Mouse (Mus musculus) small intestine, adult 2 months (tissue): ENCODE measurements at regions not wholly inside any gene's neighbourhood (a gene's known extent, or its start where the extent isn't known, plus 50 kb on each side); places are given as distances from the start of the nearest gene placed in this dataset.

ENCODE experiments used
- H3K27ac ChIP-seq: fragments of 200-500 bp; 2 replicates; pipeline ENCODE4 v1.5.1; 2012; ENCODE audit warnings: low read depth, low read length, control low read depth, inconsistent platforms; ENCODE audit not compliant: insufficient read depth
- H3K27me3 ChIP-seq: fragments of 200-500 bp; 2 replicates; pipeline ENCODE4 v1.6.1; 2012; ENCODE audit warnings: mild to moderate bottlenecking, moderate library complexity, low read length, inconsistent platforms; ENCODE audit not compliant: control insufficient read depth, insufficient read depth
- H3K36me3 ChIP-seq: fragments of 200-500 bp; 2 replicates; pipeline ENCODE4 v1.6.1; 2012; ENCODE audit warnings: mild to moderate bottlenecking, low read length, control low read depth, inconsistent platforms; ENCODE audit not compliant: control insufficient read depth, insufficient read depth
- H3K4me1 ChIP-seq: fragments of 200-500 bp; 2 replicates; pipeline ENCODE4 v1.6.1; 2012; ENCODE audit warnings: low read length, inconsistent platforms, mixed read lengths; ENCODE audit not compliant: control insufficient read depth, insufficient read depth, insufficient read length
- H3K4me3 ChIP-seq: fragments of 200-500 bp; 2 replicates; pipeline ENCODE4 v1.5.1; 2012; ENCODE audit warnings: low read depth, mild to moderate bottlenecking, control low read depth, inconsistent platforms, low read length, moderate library complexity
- CTCF ChIP-seq: fragments of 200-500 bp; IDR thresholded peaks from 2 replicates; pipeline ENCODE4 v1.5.1; 2012; ENCODE audit warnings: low read depth, mild to moderate bottlenecking, control low read depth, inconsistent platforms, low read length, moderate library complexity, mixed read lengths; ENCODE audit not compliant: insufficient replicate concordance, insufficient read length; ENCODE audit errors: extremely low read depth
- POLR2A ChIP-seq: fragments of 200-500 bp; IDR thresholded peaks from 2 replicates; pipeline ENCODE4 v1.6.1; 2012; ENCODE audit warnings: low read depth, mild to moderate bottlenecking, control low read depth, inconsistent platforms, low read length, moderate library complexity
- WGBS: fragments of 180-500 bp; shearing (Covaris S2); methylation state at CpG from one replicate; pipeline ENCODE4 v1.1.7; 2018; 5-methylcytosine and 5-hydroxymethylcytosine counted together

DNA sequence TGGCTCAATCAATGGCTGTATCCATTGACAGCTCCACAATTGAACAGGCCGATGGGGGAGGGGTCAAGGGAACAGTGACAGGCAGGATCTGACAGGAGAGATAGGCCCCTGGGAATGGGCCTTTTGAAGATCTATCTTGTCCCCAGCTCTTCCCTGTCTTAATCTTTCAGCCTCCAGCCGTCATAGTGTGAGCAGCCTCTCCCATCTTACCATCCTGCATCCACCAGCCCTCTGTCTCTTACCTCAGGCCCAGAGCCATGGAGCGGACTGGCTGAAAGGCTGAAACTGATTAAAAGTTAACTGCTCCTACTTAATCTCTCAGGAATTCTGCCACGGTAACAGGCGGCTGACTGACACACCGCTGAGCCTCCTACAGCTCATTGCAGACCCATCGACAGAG, 55.6 kb upstream of the Med13l start:
- WGBS: 49% methylated on average over 7 of the region's 7 CpGs
- TF ChIP-seq POLR2A: no peak
- no peak for TF ChIP-seq CTCF
- peaks cover 6% of the 10 kb centered on the region; the same call in 1 of the 2 replicates for H3K4me1 ChIP-seq

DNA sequence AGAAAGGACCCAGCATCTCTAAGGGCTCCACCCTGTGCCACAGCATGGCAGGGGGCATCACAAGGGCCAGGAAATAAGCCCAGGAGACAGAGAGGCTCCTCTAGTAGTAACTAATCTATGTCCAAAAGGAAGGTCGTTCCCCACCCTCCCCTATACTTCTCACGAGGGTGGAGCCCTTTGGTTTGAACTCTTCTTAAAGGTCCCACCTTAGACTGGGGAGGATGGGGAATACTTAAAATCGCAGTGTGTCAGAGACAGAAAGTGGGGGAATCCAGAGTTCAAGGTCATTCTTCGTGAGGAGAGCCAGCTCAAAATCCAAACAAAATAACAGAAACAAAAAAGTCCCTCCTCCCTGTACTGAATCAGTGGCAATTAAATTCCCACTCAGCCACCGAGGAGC, 50.6 kb upstream of the Med13l start:
- peaks cover 6% of the 10 kb centered on the region; the same call in 1 of the 2 replicates for H3K4me1 ChIP-seq
- H3K27me3 ChIP-seq: peaks cover 7% of the 10 kb centered on the region
- no peak overlapping the region for H3K4me3 ChIP-seq
- H3K36me3 ChIP-seq: no peaks in the 10 kb centered on the region
- no peak overlapping the region for H3K27ac ChIP-seq
- TF ChIP-seq POLR2A: no peak
- TF ChIP-seq CTCF: no peak
- 54% methylated on average over 5 of the region's 5 CpGs for WGBS

More for the DNA sequence above, 55.6 kb upstream of the Med13l start:
- H3K27ac ChIP-seq: no peak overlapping the region
- no peaks in the 10 kb centered on the region for H3K36me3 ChIP-seq
- no peak overlapping the region for H3K4me3 ChIP-seq
- H3K27me3 ChIP-seq: no peaks in the 10 kb centered on the region
